Mouse (Mus musculus) CD4-positive helper T cell, adult 2 months (primary cell): ENCODE data around the gene Taar8c.
"Not testable (repeated sequence)": the region's sequence is repeated elsewhere in the genome, so short reads cannot be mapped to it uniquely, and the experiment has no call there.

ENCODE experiments used
- DNase-seq: peaks from one replicate; pipeline ENCODE4 v3.0.0-alpha.2; 2012; ENCODE audit warnings: low read depth, missing footprints, low spot score

The Taar8c gene

DNA sequence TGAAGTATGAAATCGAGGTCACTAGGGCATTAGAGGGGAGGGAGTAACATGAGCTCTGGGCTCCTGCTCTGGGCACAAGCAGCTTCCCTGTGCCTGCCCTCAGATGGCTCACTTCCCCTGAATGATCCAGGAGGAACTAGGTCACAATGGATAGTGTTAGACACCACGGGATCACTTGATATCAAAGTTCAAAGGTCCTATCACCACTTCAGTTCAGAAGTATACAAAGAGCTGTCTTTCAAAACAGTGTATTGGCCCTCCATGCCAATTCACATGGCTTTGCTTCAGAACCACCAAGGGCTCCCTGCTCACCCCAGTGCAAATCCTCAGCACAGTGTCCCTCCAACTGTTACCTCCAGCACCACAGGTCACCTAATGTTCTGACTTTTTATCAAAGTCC is 27.0 kb downstream of the Taar8c start:
- not testable (repeated sequence) for DNase-seq

DNA sequence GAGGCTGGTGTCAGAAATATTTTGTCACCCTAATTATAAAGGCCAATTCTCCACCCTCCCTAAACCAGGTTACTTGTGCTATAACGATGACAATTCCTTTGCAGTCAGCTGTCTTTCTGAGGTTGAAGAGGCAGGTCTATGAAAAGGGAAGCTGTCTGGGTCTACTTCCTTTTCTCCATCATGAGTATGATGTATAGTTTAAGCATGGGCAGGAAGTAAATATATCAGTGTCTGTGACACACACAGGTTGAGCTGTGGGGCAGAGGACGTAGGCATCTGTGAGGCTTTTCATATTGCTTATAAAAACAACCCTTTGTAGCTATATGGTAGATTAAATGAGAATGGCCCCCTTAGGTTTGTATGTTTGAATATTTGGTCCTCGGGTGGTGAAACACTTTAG is 42.7 kb downstream of the Taar8c start:
- no peak for DNase-seq

DNA sequence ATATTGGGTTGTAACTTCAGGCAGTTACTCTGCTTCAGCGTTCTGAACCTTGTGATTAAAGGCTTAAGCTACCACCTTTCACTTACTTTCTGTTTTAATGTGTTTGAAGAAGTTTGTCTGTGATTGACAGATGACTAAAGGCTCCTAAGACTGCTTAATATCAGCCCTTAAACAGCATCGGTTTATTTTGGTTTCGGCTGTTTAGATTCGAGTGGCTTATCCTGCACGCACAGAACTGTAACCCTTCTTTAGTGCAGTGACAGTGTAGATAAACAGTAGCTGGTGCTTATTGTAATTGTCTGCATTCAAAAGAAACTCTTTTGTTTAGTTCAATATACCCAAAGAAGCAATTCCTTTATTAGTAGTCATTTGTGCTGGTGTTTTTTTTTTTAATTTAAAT is 49.7 kb downstream of the Taar8c start:
- no peak for DNase-seq
